Mouse (Mus musculus) spleen, adult 2 months (tissue): ENCODE measurements around the gene Syt5.
A peak's percentile ranks its signal among the peaks of the same experiment; 100 is the strongest.
"Not testable (repeated sequence)": the region's sequence is repeated elsewhere in the genome, so short reads cannot be mapped to it uniquely, and the experiment has no call there.

Experiments used
- CTCF ChIP-seq: fragments of 200-500 bp; IDR thresholded peaks from 2 replicates; pipeline ENCODE4 v1.5.1; 2011; ENCODE audit warnings: mild to moderate bottlenecking, inconsistent platforms; ENCODE audit not compliant: insufficient read depth, insufficient read length, insufficient replicate concordance; ENCODE audit errors: extremely low read depth
- POLR2A ChIP-seq: fragments of 200-500 bp; IDR thresholded peaks from 2 replicates; pipeline ENCODE4 v1.6.1; 2011; ENCODE audit warnings: low read depth, low read length, inconsistent platforms

DNA sequence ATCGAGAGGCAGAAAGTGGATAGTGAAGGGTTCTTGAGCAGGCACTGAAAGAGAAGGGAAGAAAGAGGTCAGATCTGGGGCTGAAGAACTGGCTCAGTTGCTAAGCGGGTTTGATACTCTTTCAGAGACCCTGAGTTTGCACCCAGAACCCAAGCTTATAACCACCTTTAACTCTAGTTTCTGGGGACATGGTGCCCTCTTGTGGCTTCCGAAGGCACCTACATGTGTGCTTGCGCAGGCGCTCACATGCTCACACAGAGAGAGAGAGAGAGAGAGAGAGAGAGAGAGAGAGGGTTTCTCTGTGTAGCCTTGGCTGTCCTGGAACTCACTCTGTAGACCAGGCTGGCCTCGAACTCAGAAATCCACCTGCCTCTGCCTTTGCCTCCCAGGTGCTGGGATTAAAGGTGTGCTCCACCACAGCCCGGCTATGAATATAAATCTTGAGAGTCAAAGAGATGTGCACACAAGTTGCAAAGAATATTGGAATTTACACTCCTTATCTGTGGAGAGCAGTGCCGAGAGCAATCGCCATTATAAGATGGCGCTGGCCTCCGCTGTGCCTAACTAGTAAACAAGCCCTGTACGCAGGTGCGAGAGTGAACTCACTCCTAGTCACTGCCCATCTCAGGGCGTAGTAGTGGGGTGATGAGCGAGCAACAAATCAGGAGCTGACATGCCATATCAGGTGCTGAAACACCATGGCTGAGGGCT lies 23.0 kb downstream of the Syt5 start, which contains the start of gene Tnni3:
- not testable (repeated sequence) for TF ChIP-seq POLR2A
- TF ChIP-seq CTCF: peak; percentile 66; the same call in 1 of the 2 replicates
